Mouse (Mus musculus): Measurements from ENCODE around the gene Usp48. TPM values are rescaled to one million over a fixed set of nuclear protein-coding genes. Genes with fewer than 3 reads are reported as not detected.

The Usp48 gene
- polyA plus RNA-seq, 1 experiment from 2014 or later = 44.2 TPM

DNA sequence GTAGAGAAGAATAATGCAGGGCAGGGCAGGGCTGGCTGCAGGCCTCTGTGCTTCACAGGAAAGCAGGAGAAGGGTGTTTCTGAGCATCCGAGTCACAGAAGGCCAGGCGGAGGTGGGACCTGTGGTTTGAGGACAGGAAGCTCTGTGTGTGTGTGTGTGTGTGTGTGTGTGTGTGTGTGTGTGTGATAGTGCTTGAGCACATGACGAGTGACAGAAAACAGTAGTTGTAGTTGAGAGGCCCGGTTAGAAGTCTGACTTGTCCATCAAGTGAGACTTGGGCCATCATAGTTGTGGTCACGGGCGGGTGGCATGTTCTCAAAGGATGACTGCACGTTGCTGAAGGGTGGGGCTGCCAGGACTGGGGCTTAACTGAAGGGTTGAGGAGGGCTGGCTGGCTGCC is 16.1 kb downstream of the Usp48 start:
- ATAC-seq (ENCODE audit: insufficient number of reproducible peaks, low FRiP score) = no peak
- H3K36me3 ChIP-seq = peaks cover 90% of the 10 kb centered on the region

DNA sequence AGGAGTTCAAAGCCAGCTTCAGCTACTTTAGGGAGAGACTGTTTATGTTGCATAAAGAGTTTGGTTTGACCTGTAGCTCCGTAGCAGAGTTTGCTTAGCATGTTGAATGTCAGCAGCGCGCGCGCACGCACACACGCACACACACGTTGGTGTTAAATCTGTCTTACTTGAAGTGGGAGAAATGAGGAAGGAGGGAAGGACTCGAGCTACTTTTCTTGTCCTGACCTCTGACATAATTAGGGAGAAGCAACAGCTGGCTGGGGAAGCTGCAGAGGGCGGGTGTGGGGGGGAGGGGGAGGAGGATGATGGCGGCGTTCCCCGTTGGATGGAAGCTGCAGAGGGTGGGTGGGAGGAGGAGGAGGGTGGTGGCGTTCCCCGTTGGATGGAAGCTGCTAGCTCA is 16.7 kb downstream of the Usp48 start:
- H3K36me3 ChIP-seq = peaks cover 93% of the 10 kb centered on the region
- H3K27me3 ChIP-seq (replicated peaks) = no peaks in the 10 kb centered on the region
- H3K9ac ChIP-seq = no peak overlapping the region
- H3K9me3 ChIP-seq (replicated peaks) = no peaks in the 10 kb centered on the region
- no peak overlapping the region for H3K27ac ChIP-seq (ENCODE audit: poor library complexity, severe bottlenecking)
- H3K4me1 ChIP-seq (replicated peaks) = peaks cover 15% of the 10 kb centered on the region; the same call in 1 of the 2 replicates
- H3K4me3 ChIP-seq = no peak overlapping the region
- WGBS = 84% methylated on average over 15 of the region's 15 CpGs
- H3K4me2 ChIP-seq = no peak overlapping the region
- ATAC-seq (ENCODE audit: insufficient number of reproducible peaks, low FRiP score) = no peak

More for the DNA sequence above, 16.1 kb downstream of the Usp48 start:
- Histone ChIP-seq H3K4me3 (no peak overlapping the region), H3K9ac (no peak overlapping the region), H3K4me2 (no peak overlapping the region), H3K9me3 (replicated peaks) (no peaks in the 10 kb centered on the region), H3K27ac (ENCODE audit: poor library complexity, severe bottlenecking) (no peak overlapping the region), H3K4me1 (replicated peaks) (peaks cover 17% of the 10 kb centered on the region; the same call in 1 of the 2 replicates), H3K27me3 (replicated peaks) (no peaks in the 10 kb centered on the region)
- WGBS = 51% methylated on average over 7 of the region's 7 CpGs

DNA sequence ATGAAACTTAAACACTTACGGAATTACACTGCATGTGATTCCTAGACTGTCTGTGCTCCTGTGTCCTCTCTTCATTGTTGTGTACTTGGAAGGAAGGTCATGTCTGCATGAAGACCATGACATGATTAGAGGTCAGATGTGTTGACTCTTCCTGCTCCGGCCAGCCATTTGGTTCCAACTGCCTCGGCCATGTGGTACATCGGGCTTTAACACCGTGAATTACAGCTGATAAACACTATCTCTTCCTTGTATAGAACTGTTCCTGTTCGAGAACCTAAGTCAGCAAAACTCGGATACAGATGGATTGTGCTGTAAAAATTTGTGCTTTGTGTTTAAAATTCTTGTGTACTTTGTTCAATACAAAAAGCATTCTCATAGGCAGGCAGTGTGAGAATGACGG is 29.3 kb downstream of the Usp48 start:
- no peak overlapping the region for H3K4me2 ChIP-seq
- H3K36me3 ChIP-seq = peaks cover 87% of the 10 kb centered on the region
- H3K4me3 ChIP-seq = no peak overlapping the region
- 80% methylated on average over 8 of the region's 8 CpGs for WGBS
- H3K27me3 ChIP-seq (replicated peaks) = no peaks in the 10 kb centered on the region
- ATAC-seq (ENCODE audit: insufficient number of reproducible peaks, low FRiP score) = no peak
- no peaks in the 10 kb centered on the region for H3K4me1 ChIP-seq (replicated peaks)
- H3K9ac ChIP-seq = no peak overlapping the region
- H3K27ac ChIP-seq (ENCODE audit: poor library complexity, severe bottlenecking) = no peak overlapping the region
- H3K9me3 ChIP-seq (replicated peaks) = no peaks in the 10 kb centered on the region

DNA sequence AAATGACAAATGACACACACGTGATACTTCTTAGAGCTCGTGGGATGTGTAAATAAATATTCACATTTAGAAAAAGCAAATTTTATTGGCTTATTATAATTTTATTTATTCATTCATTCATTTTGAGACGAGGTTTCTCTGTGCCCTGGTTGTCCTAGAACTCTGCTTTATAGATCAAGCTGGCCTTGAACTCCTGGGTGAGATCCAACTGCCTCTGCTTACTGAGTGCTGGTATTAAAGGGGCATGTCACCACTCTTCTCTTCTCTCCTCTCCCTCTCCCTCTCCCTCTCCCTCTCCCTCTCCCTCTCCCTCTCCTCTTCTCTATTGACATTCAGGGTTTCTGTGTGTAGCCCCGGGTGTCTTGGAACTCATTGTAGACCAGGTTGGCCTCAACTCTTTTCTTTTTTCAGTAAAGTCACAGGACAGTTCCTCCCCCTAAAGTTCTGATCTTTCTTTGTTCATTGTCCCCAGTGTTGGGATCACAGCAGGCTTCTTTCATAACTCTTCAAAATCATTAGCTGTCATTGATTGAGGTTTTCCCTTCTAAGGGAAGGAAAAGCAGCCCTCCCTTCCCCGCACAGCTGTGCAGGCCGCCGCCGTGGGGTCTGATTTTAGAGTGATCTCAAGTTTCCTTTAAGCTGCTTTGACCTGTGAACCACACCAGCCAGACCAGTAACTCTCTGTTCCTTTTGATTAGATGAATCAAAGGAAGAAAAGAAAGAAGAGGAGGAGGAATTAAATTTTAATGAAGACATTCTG is 34.1 kb downstream of the Usp48 start:
- Histone ChIP-seq H3K4me2 (no peak overlapping the region), H3K27ac (ENCODE audit: poor library complexity, severe bottlenecking) (no peak overlapping the region), H3K4me3 (no peak overlapping the region), H3K27me3 (replicated peaks) (no peaks in the 10 kb centered on the region), H3K9me3 (replicated peaks) (no peaks in the 10 kb centered on the region), H3K9ac (no peak overlapping the region), H3K36me3 (peaks cover 84% of the 10 kb centered on the region), H3K4me1 (replicated peaks) (peaks cover 9% of the 10 kb centered on the region; the same call in 1 of the 2 replicates)
- no peak for ATAC-seq (ENCODE audit: insufficient number of reproducible peaks, low FRiP score)
- WGBS = 87% methylated on average over 8 of the region's 8 CpGs

DNA sequence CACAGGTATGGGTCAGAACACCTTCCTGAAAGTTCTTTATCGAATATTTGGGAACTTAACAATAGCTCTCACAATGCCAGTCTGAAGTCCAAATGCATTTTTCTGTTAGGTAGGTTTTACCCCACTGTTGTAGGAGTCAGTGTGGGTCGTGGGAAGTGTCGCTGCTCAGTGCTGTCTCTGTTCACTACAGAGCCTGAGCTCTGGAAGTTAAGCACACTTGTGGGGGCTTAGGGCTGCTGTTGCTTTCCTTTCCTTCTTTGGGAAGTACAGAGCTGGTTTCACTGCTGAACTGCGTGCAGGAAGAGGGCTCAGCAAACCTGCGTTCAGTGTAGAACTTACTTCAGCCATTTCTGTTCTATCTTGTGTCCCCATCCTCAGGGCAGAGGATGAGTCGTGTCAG is 34.8 kb downstream of the Usp48 start:
- H3K27ac ChIP-seq (ENCODE audit: poor library complexity, severe bottlenecking) = no peak overlapping the region
- H3K9me3 ChIP-seq (replicated peaks) = no peaks in the 10 kb centered on the region
- peaks cover 84% of the 10 kb centered on the region for H3K36me3 ChIP-seq
- H3K9ac ChIP-seq = no peak overlapping the region
- no peak overlapping the region for H3K4me2 ChIP-seq
- no peak overlapping the region for H3K4me3 ChIP-seq
- H3K27me3 ChIP-seq (replicated peaks) = no peaks in the 10 kb centered on the region
- ATAC-seq (ENCODE audit: insufficient number of reproducible peaks, low FRiP score) = no peak
- H3K4me1 ChIP-seq (replicated peaks) = peaks cover 9% of the 10 kb centered on the region; the same call in 1 of the 2 replicates
- 92% methylated on average over 6 of the region's 6 CpGs for WGBS

DNA sequence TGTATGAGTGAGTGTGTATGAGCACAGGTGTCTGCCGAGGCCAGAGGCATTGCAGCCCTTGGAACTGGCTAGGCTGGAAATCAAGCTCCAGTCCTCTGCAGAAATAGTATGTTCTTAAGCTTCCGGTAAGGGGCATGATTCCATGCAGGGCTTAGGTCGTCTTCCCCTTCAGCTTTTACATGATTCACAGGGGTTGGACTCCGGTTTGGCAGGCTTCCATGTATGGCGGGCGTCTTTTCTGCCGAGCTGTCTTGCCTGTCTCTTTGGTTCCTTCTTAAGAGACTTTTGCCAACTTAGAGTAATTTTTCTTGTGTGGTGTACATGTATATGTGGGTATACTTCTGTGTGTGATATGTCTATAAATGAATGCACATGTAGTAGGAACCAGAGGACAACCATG is 35.8 kb downstream of the Usp48 start:
- H3K9ac ChIP-seq = no peak overlapping the region
- H3K4me3 ChIP-seq = no peak overlapping the region
- peaks cover 82% of the 10 kb centered on the region for H3K36me3 ChIP-seq
- WGBS = 77% methylated on average over 7 of the region's 7 CpGs
- H3K4me1 ChIP-seq (replicated peaks) = peaks cover 9% of the 10 kb centered on the region; the same call in 1 of the 2 replicates
- no peaks in the 10 kb centered on the region for H3K27me3 ChIP-seq (replicated peaks)
- no peaks in the 10 kb centered on the region for H3K9me3 ChIP-seq (replicated peaks)
- H3K4me2 ChIP-seq = no peak overlapping the region
- ATAC-seq (ENCODE audit: insufficient number of reproducible peaks, low FRiP score) = no peak
- no peak overlapping the region for H3K27ac ChIP-seq (ENCODE audit: poor library complexity, severe bottlenecking)

DNA sequence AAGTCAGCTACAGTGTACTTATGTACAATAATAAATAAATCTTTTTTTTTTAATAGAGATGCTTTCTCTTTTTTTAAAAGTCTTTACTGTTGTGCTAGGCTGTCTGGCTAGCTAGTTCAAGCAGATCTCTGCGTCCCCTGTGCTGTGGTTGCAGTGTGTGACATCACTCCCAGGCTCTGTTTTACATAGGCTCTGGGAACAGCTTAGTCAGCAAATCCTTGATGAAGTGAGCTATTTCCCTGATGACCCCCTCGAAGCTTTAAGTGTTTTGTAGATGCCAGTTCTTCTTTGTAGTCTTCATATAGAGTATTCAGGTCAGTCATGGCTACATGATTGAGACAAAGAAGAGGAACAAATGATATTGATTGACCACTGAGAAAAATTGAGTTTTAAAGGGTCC is 36.6 kb downstream of the Usp48 start:
- Histone ChIP-seq H3K27me3 (replicated peaks) (no peaks in the 10 kb centered on the region), H3K36me3 (peaks cover 82% of the 10 kb centered on the region), H3K9ac (no peak overlapping the region), H3K27ac (ENCODE audit: poor library complexity, severe bottlenecking) (no peak overlapping the region), H3K9me3 (replicated peaks) (no peaks in the 10 kb centered on the region), H3K4me1 (replicated peaks) (peaks cover 9% of the 10 kb centered on the region; the same call in 1 of the 2 replicates), H3K4me2 (no peak overlapping the region), H3K4me3 (no peak overlapping the region)
- ATAC-seq (ENCODE audit: insufficient number of reproducible peaks, low FRiP score) = no peak
- 83% methylated on average over 2 of the region's 2 CpGs for WGBS

DNA sequence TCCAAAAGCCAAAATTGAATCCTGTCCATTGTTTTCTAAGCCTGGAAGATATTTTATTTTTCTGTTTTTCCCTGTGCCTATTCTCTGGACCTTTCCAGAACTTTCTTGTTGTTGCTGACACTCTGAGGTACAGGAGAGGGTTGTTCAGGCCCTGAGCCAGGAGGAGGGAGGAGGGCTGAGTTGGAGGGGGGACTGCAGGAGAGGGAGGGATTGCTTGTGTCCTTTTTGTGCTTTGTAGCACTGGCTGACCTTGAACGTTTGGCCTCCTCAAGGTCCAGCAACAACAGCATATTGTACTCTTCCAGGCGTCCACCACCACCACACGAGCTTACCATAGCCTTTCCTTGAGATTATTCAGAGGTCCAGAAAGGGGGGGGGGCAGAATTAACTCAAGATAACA is 38.0 kb downstream of the Usp48 start:
- Histone ChIP-seq H3K9me3 (replicated peaks) (no peaks in the 10 kb centered on the region), H3K4me3 (no peak overlapping the region), H3K4me2 (no peak overlapping the region), H3K4me1 (replicated peaks) (peaks cover 9% of the 10 kb centered on the region; the same call in 1 of the 2 replicates), H3K9ac (no peak overlapping the region), H3K27me3 (replicated peaks) (no peaks in the 10 kb centered on the region), H3K36me3 (peaks cover 83% of the 10 kb centered on the region), H3K27ac (ENCODE audit: poor library complexity, severe bottlenecking) (0 out of 2 replicates have a peak overlapping the region, but pooled peaks have one; percentile 10)
- 51% methylated on average over 3 of the region's 3 CpGs for WGBS
- no peak for ATAC-seq (ENCODE audit: insufficient number of reproducible peaks, low FRiP score)

DNA sequence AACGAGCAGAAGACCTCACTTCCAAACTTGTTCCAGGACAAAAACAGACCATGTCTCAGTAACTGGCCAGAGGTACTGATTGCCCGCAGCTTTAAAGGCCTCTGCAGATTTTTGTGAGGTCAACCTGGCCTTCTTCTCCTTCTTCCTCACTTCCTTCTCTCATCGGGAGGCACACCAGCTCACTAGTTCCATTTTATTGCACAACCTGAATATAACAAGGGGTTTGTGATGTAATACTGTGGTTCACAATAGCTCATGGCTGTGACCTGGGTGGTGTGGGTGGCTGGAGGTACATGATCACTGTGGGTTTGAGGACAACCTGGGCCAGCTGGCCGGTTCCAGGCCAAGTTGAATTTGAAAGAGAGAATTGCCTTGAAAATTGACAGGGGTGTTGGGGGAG is 39.8 kb downstream of the Usp48 start:
- no peak overlapping the region for H3K4me2 ChIP-seq
- H3K36me3 ChIP-seq = peaks cover 87% of the 10 kb centered on the region
- H3K27ac ChIP-seq (ENCODE audit: poor library complexity, severe bottlenecking) = no peak overlapping the region
- no peak overlapping the region for H3K4me3 ChIP-seq
- WGBS = 91% methylated on average over 4 of the region's 4 CpGs
- H3K9me3 ChIP-seq (replicated peaks) = no peaks in the 10 kb centered on the region
- H3K27me3 ChIP-seq (replicated peaks) = no peaks in the 10 kb centered on the region
- peaks cover 9% of the 10 kb centered on the region; the same call in 1 of the 2 replicates for H3K4me1 ChIP-seq (replicated peaks)
- H3K9ac ChIP-seq = no peak overlapping the region
- no peak for ATAC-seq (ENCODE audit: insufficient number of reproducible peaks, low FRiP score)

DNA sequence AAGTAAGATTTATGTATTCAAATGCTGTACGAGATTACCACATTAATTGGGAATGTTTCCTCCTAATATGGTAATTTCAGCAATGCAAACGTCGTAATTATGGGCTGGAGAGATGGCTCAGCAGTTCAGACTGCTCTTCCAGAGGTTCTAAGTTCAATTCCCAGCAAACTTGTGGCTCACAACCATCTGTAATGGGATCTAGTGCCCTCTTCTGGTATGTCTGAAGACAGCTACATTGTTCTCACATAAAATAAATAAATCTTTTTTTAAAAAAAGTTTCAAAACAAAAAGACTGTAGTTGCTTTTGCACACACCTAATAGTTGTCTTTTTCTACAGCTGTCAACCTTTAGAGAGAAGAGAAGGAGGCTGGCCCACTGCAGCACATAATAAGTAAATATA is 43.0 kb downstream of the Usp48 start:
- Histone ChIP-seq H3K36me3 (peaks cover 91% of the 10 kb centered on the region), H3K27ac (ENCODE audit: poor library complexity, severe bottlenecking) (no peak overlapping the region), H3K27me3 (replicated peaks) (no peaks in the 10 kb centered on the region), H3K4me2 (no peak overlapping the region), H3K9me3 (replicated peaks) (no peaks in the 10 kb centered on the region), H3K9ac (no peak overlapping the region), H3K4me3 (no peak overlapping the region), H3K4me1 (replicated peaks) (peaks cover 4% of the 10 kb centered on the region; the same call in 1 of the 2 replicates)
- 90% methylated on average over 3 of the region's 3 CpGs for WGBS
- no peak for ATAC-seq (ENCODE audit: insufficient number of reproducible peaks, low FRiP score)

DNA sequence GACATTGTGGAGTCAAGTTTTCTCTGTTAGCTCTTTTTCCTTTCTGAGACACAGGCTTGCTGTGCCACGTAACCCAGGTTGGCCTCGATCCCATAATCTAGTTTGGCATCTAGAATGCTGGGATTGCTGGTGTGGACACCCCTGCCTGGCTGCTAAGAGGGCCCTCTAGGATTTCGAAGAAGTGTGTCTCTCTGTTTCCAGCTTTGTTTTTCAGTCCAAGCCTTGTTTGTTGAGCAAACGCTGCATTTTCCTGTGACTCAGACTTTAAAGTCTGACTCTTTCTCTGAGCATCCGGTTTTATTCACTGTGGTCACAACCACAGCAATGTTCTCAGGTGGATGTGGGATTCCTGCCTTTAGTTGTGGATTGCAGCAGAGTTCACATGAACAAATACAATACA is 48.0 kb downstream of the Usp48 start:
- H3K27ac ChIP-seq (ENCODE audit: poor library complexity, severe bottlenecking) = no peak overlapping the region
- no peak overlapping the region for H3K4me2 ChIP-seq
- peaks cover 77% of the 10 kb centered on the region for H3K36me3 ChIP-seq
- H3K9ac ChIP-seq = no peak overlapping the region
- H3K27me3 ChIP-seq (replicated peaks) = no peaks in the 10 kb centered on the region
- ATAC-seq (ENCODE audit: insufficient number of reproducible peaks, low FRiP score) = no peak
- H3K4me1 ChIP-seq (replicated peaks) = no peaks in the 10 kb centered on the region
- no peaks in the 10 kb centered on the region for H3K9me3 ChIP-seq (replicated peaks)
- no peak overlapping the region for H3K4me3 ChIP-seq
- WGBS = 81% methylated on average over 5 of the region's 5 CpGs

DNA sequence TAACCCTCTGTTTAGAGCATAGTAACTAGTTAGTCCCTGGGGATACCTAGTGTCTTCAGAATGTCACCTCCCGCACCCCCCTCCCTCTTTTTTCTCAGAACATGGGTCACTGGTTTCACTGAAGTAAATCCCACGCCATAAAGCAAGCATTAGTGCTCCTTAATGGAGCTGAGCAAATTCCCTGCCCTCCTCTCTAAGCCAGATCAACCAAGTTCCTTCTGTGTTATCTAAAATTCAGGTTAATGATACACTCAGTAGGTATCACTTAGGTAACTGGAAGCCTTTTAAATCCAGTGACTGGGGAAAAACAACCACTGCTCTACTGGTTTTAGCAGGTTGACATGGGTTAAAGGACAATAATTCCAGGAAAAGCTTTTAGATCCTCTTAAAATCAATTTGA is 48.5 kb downstream of the Usp48 start:
- no peaks in the 10 kb centered on the region for H3K27me3 ChIP-seq (replicated peaks)
- H3K4me1 ChIP-seq (replicated peaks) = no peaks in the 10 kb centered on the region
- no peak overlapping the region for H3K9ac ChIP-seq
- H3K9me3 ChIP-seq (replicated peaks) = no peaks in the 10 kb centered on the region
- H3K4me2 ChIP-seq = no peak overlapping the region
- H3K4me3 ChIP-seq = no peak overlapping the region
- WGBS = 85% methylated on average over 2 of the region's 2 CpGs
- peaks cover 78% of the 10 kb centered on the region for H3K36me3 ChIP-seq
- H3K27ac ChIP-seq (ENCODE audit: poor library complexity, severe bottlenecking) = no peak overlapping the region
- ATAC-seq (ENCODE audit: insufficient number of reproducible peaks, low FRiP score) = no peak
